Mouse (Mus musculus) layer of hippocampus, adult 8-10 months (tissue): ENCODE measurements around the gene Gm5415. TPM values are rescaled to one million over a fixed set of nuclear protein-coding genes. Genes with fewer than 3 reads are reported as not detected.
"Not testable (repeated sequence)": the region's sequence is repeated elsewhere in the genome, so short reads cannot be mapped to it uniquely, and the experiment has no call there.

Experiments
- DNase-seq, 2 experiments: peaks; one replicate each; pipeline ENCODE4 v3.0.0; 2022; ENCODE audit warnings: low spot score in 2 of 2
- total RNA-seq, 4 experiments: library from RNA; stranded (reverse); gene quantifications; 2 replicates each; pipeline ENCODE4 v1.2.4; 2022

Gm5415 gene
- not detected for total RNA-seq

DNA sequence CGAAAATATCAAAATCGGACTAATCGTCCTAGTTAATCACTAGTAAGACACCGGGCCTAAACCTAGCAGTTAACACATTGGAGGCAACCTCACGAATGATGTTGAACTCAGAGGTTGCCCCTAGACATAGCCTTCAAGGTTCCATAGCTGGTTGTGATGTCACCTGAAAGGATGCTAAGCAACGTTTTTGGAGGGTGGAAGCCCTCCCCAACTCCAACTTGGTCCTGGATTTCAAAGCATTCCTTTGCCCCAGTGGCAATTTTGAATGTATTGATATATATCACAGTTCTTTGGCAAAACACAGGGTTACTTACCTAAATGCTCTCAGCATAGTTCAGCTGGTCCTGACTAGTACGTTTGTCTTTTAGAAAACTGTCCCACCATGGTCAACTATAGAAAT lies at the start of gene Gm5415:
Gene Gm5415, minus strand, starts transcription at position 101 of the 400 bp plus-strand sequence.
- DNase-seq, result not testable (repeated sequence)

DNA sequence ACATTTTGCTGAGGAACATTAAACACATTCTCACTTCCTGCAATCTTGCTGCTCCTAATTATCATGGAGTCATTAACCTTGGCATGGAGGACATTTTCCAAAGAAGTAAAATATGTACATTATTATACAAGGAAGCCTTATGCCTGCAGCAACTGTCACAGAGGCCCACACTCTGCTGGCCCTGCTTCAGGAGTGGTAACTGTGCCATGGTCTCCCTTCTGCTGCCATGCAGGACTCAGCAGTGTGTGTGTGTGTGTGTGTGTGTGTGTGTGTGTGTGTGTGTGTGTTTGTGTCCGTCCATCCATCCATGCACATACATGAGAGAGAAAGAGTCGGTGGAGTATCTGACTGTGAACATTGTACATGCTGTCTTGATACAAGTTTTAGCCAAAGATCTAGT lies 21.8 kb upstream of the Gm5415 start:
- no peak for DNase-seq

DNA sequence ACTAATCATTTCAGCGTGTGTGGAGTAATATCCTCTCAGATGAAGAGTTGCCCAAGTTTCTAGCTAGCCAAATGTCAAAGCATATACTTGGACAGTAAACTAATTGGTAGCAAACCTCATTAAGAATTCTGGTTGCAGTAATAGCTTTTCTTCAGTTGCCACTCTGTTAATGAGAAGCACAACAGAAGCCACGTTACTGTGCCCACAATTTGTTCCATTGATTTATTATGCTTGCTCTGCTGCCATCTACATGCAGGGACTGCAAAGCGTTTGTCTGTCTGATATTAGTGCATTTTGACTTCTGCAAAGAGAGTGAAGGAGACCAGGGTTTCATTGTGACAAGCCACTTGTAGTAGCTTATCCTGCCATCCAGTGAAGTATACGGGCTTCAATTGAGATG lies 6.8 kb upstream of the Gm5415 start:
- DNase-seq, result peak; percentile 25 to 31

GRCm38 (mm10) chr1:32553459-32553858 lies 6.4 kb upstream of the Gm5415 start:
- no peak for DNase-seq

DNA sequence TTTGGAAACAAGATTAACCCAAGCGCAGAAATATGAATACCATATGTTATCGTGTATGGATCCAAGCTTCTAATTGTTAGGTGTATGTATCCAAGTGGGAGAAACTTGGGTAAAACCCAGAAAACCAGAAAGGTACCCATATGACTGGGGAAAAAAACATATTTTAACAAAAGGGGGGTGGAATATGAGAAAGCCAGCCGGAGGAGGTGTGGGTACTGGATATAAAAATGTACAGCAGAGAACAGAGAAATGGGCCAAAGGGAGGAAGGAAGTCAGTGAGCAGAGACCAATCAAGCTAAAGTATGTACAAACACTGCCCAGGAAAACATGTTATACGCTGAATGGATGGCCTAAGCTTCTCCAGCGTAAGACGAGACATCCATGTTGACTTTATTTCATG lies 43.7 kb downstream of the Gm5415 start:
- DNase-seq, result no peak
